Mouse (Mus musculus) stomach, postnatal 0 days (tissue): ENCODE measurements around the gene Ptcd1. TPM values are rescaled to one million over a fixed set of nuclear protein-coding genes. Genes with fewer than 3 reads are reported as not detected.
A peak's percentile ranks its signal among the peaks of the same experiment; 100 is the strongest.
"Not testable (repeated sequence)": the region's sequence is repeated elsewhere in the genome, so short reads cannot be mapped to it uniquely, and the experiment has no call there.

ENCODE experiments used
- ATAC-seq: fragments of 200-750 bp; cut with Nextera tagmentation; 2 replicates; pipeline ENCODE4 v1.8.0; 2017; ENCODE audit not compliant: low FRiP score, low TSS enrichment
- DNase-seq: peaks from one replicate; pipeline ENCODE4 v3.0.0-alpha.2; 2016; ENCODE audit warnings: low spot score
- H3K27ac ChIP-seq: fragments of 300-500 bp; sonication (generic); replicated peaks from 2 replicates; pipeline ENCODE4 v1.5.1; 2014; ENCODE audit warnings: mild to moderate bottlenecking, control low read depth
- H3K27me3 ChIP-seq: fragments of 300-500 bp; sonication (generic); 2 replicates; pipeline ENCODE4 v1.6.1; 2014; ENCODE audit warnings: low read length; ENCODE audit not compliant: control insufficient read depth, insufficient read depth
- H3K36me3 ChIP-seq: fragments of 300-500 bp; sonication (generic); 2 replicates; pipeline ENCODE4 v1.6.1; 2014; ENCODE audit warnings: low read length, mixed read lengths; ENCODE audit not compliant: control insufficient read depth, insufficient read depth
- H3K4me1 ChIP-seq: fragments of 300-500 bp; sonication (generic); replicated peaks from 2 replicates; pipeline ENCODE4 v1.6.1; 2014; ENCODE audit warnings: antibody characterized with exemption; ENCODE audit not compliant: control insufficient read depth, insufficient read depth
- H3K4me2 ChIP-seq: fragments of 300-500 bp; sonication (generic); replicated peaks from 2 replicates; pipeline ENCODE4 v1.6.1; 2014; ENCODE audit warnings: low read depth, mild to moderate bottlenecking, control low read depth, moderate library complexity
- H3K4me3 ChIP-seq: fragments of 300-500 bp; sonication (generic); 2 replicates; pipeline ENCODE4 v1.5.1; 2014; ENCODE audit warnings: low read depth, low read length, control low read depth
- H3K9ac ChIP-seq: fragments of 300-500 bp; sonication (generic); 2 replicates; pipeline ENCODE4 v1.6.1; 2014; ENCODE audit warnings: mild to moderate bottlenecking, low read length, control low read depth, mixed read lengths
- H3K9me3 ChIP-seq: fragments of 300-500 bp; sonication (generic); 2 replicates; pipeline ENCODE4 v1.6.1; 2016; ENCODE audit warnings: low read length; ENCODE audit not compliant: control insufficient read depth
- CTCF ChIP-seq: IDR thresholded peaks from 2 replicates; pipeline ENCODE4 v1.5.1; 2016; ENCODE audit warnings: antibody characterized with exemption, low read depth, mild to moderate bottlenecking, moderate library complexity
- EP300 ChIP-seq: optimal IDR thresholded peaks from 2 replicates; pipeline ENCODE3; 2016; ENCODE audit warnings: antibody characterized with exemption
- WGBS: fragments of 180-500 bp; shearing (Covaris S2); extraction: QIAGEN DNeasy Blood & Tissue Kit; methylation state at CpG from one replicate; pipeline ENCODE4 v1.1.7; 2014; 5-methylcytosine and 5-hydroxymethylcytosine counted together
- polyA plus RNA-seq: library from polyadenylated mRNA; unstranded; fragments of >200 nt; fragmentation: Nextera tagmentation; extraction: Ambion mirVana; gene quantifications from 2 replicates; pipeline ENCODE4 v1.2.1, GENCODE M21; 2015

The Ptcd1 gene
- polyA plus RNA-seq, 1 experiment from 2014 or later = 8.3 TPM

DNA sequence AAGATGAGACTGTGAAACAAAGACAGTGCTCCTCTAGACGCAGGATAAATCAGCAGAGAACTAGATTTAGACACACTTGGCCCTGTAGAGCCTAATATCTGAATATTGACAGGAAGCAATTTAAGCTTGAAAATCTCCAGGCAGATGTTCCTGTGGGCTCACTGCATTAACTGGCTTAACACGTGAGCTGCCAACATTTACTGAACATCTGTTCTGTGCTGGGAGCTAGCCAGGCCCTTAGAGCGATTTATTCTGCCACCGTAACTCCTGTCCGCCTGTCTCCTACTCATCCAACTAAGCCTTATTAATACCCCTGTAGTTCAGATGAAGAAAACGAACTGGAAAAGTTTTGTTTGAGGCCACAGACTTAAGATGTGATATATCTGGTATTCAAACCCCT lies 28.1 kb downstream of the Ptcd1 start:
- H3K36me3 ChIP-seq = peaks cover 30% of the 10 kb centered on the region
- no peaks in the 10 kb centered on the region; the same call in 1 of the 2 replicates for H3K4me1 ChIP-seq
- peak overlapping the region; percentile 88 for H3K9ac ChIP-seq
- H3K4me2 ChIP-seq = peak overlapping the region; percentile 74
- ATAC-seq (no peak), DNase-seq (no peak)
- no peak for TF ChIP-seq CTCF
- no peak for TF ChIP-seq EP300
- peak overlapping the region; percentile 87 for H3K4me3 ChIP-seq
- H3K9me3 ChIP-seq = no peaks in the 10 kb centered on the region
- H3K27ac ChIP-seq = no peak overlapping the region; the same call in 1 of the 2 replicates
- no peaks in the 10 kb centered on the region for H3K27me3 ChIP-seq
- 3% methylated on average over 6 of the region's 6 CpGs for WGBS

DNA sequence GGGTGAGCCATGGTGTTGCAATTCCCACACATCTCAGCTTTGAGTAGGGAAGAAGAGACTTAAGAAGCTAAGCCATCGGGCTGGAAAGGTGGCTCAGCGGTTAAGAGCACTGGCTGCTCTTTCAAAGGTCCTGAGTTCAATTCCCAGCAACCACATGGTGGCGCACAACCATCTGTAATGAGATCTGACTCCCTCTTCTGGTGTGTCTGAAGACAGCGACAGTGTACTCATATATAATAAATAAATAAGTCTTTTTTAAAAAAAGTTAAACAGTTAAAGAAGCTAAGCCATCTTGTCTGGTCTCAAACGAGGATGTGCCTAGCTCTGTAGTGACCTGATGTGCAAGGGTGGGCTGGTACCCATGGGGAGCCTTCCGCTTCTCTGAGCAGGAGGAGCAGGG lies 33.6 kb downstream of the Ptcd1 start:
- peak; percentile 26 for TF ChIP-seq CTCF
- H3K4me2 ChIP-seq, H3K9me3 ChIP-seq, H3K27ac ChIP-seq, ATAC-seq, H3K4me1 ChIP-seq, H3K9ac ChIP-seq, H3K4me3 ChIP-seq, H3K27me3 ChIP-seq, DNase-seq: not testable (repeated sequence)
- peaks cover 50% of the 10 kb centered on the region for H3K36me3 ChIP-seq
- 83% methylated on average over 6 of the region's 6 CpGs for WGBS

DNA sequence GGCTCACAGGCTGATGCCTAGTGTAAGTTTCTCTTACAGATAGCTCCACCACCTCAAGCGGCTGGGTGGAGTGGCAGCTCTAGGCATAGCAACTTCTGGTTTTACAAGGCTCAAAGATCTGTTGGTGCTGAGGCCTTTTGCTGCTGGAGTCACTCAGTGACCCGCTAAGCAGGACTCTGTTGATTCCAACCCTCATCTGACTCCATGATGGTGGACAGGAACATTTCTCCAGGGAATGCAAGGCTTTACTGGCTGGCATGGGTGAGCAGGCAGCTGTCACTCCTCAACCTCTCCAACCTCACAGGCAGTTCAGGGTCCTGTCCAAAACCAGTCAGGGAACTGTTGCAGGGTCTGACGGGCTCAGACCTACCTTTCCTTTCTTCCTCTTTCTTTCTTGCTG lies 35.9 kb downstream of the Ptcd1 start:
- H3K27me3 ChIP-seq = no peaks in the 10 kb centered on the region
- no peaks in the 10 kb centered on the region for H3K9me3 ChIP-seq
- H3K27ac ChIP-seq = no peak overlapping the region
- no peak for TF ChIP-seq EP300
- WGBS = 77% methylated on average over 3 of the region's 3 CpGs
- H3K9ac ChIP-seq = no peak overlapping the region
- ATAC-seq = no peak
- DNase-seq = no peak
- H3K4me1 ChIP-seq = no peaks in the 10 kb centered on the region
- peaks cover 60% of the 10 kb centered on the region for H3K36me3 ChIP-seq
- no peak overlapping the region for H3K4me2 ChIP-seq
- H3K4me3 ChIP-seq = no peak overlapping the region

DNA sequence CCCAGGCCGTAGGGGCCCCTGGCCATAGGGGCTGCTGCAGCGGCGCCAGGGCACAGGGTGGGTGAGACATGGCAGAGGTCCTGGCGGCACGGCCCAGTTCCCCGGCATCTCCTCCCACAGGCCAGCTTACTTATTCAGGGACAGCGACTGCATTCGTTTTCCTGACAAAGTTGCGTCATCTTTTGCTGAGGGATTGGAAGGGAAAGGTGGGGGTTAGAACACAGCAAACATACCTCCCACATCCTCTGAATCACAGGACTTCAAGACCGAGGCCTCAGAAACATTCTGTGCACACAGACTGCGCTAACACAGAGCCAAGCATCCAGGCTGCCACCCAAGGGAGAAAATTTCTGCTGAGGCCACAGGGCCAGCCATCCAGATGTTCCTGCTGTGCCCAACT lies 36.7 kb downstream of the Ptcd1 start:
- Histone ChIP-seq H3K27ac (no peak overlapping the region), H3K9me3 (no peaks in the 10 kb centered on the region), H3K4me2 (no peak overlapping the region), H3K4me1 (no peaks in the 10 kb centered on the region), H3K27me3 (no peaks in the 10 kb centered on the region), H3K9ac (no peak overlapping the region), H3K4me3 (no peak overlapping the region), H3K36me3 (peaks cover 58% of the 10 kb centered on the region)
- ATAC-seq (no peak), DNase-seq (no peak)
- TF ChIP-seq CTCF = no peak
- TF ChIP-seq EP300 = no peak
- 77% methylated on average over 11 of the region's 11 CpGs for WGBS

DNA sequence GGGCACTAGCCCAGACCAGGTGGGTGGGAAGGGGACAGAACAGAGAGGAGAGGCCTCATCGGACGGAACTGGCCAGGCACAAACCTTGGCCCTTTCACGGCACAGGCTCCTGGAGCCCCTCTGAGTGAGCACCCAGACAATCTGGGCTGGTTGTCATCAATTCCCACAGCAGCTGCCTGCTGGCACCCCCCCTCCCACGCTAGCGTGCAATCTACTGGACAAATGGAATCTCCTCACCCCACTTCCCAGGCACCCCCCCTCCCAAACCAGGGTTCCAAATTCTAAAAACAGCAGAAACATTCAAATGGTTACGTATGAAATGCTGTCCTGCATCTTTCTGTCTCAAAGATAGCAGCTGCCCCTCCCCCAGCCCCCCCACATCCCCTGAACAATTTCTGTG lies 37.1 kb downstream of the Ptcd1 start:
- not testable (repeated sequence) for ATAC-seq
- H3K36me3 ChIP-seq = peaks cover 56% of the 10 kb centered on the region

DNA sequence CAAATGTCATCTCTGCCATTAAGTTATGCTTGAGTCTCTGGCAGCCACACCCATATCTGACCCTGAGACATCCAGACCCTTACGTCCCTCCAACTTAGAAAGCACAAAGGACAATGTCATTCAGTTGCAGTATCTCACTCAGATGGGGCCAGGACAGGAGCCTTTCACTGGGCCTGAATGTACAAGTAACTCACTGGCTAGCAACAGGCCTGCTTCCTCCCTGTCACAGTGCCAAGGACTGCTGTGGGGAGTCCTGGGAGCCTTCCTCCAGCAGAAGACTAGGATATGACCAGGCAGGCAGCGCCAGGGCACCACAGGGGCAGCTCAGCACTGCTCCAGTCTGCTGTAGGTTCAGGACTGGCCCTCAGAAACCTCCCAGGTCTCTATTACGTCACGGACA lies 37.8 kb downstream of the Ptcd1 start:
- no peaks in the 10 kb centered on the region for H3K4me1 ChIP-seq
- H3K9me3 ChIP-seq = no peaks in the 10 kb centered on the region
- H3K36me3 ChIP-seq = peaks cover 51% of the 10 kb centered on the region
- no peaks in the 10 kb centered on the region for H3K27me3 ChIP-seq
- no peak overlapping the region for H3K4me2 ChIP-seq
- H3K9ac ChIP-seq = no peak overlapping the region
- ATAC-seq (no peak), DNase-seq (no peak)
- no peak overlapping the region for H3K27ac ChIP-seq
- WGBS = 91% methylated on average over 4 of the region's 4 CpGs
- H3K4me3 ChIP-seq = no peak overlapping the region
- TF ChIP-seq CTCF (no peak), EP300 (no peak)

More for the DNA sequence above, 37.1 kb downstream of the Ptcd1 start:
- not testable (repeated sequence) for H3K9me3 ChIP-seq, H3K4me2 ChIP-seq, H3K27ac ChIP-seq, H3K27me3 ChIP-seq, H3K9ac ChIP-seq, H3K4me3 ChIP-seq, DNase-seq, H3K4me1 ChIP-seq
- WGBS = 76% methylated on average over 6 of the region's 6 CpGs
